Mouse (Mus musculus) thymus, adult 2 months (tissue): ENCODE results near the gene Cers2.
"Not testable (repeated sequence)": the region's sequence is repeated elsewhere in the genome, so short reads cannot be mapped to it uniquely, and the experiment has no call there.

Experiments used
- CTCF ChIP-seq: fragments of 200-500 bp; IDR thresholded peaks from 2 replicates; pipeline ENCODE4 v1.5.1; 2012; ENCODE audit warnings: mild to moderate bottlenecking, control low read depth, low read length, moderate library complexity, borderline replicate concordance; ENCODE audit not compliant: control insufficient read depth, poor library complexity, insufficient read depth; ENCODE audit errors: extremely low read depth
- POLR2A ChIP-seq: fragments of 200-500 bp; IDR thresholded peaks from 2 replicates; pipeline ENCODE4 v1.6.1; 2012; ENCODE audit warnings: mild to moderate bottlenecking, low read length, control low read depth, moderate library complexity; ENCODE audit not compliant: control insufficient read depth, poor library complexity, insufficient read depth; ENCODE audit errors: extremely low read depth

GRCm38 (mm10) chr3:95355911-95356544 is 41.4 kb downstream of the Cers2 start:
- TF ChIP-seq CTCF, POLR2A: not testable (repeated sequence)
